Mouse (Mus musculus) G1E (cell line): ENCODE measurements around the gene Primpol. TPM values are rescaled to one million over a fixed set of nuclear protein-coding genes. Genes with fewer than 3 reads are reported as not detected.

Experiments
- ATAC-seq: 2 replicates; pipeline ENCODE4 v1.8.0; 2016; ENCODE audit warnings: mild to moderate bottlenecking; ENCODE audit not compliant: insufficient number of reproducible peaks, poor library complexity, low FRiP score, severe bottlenecking; ENCODE audit errors: extremely low read depth
- DNase-seq: peaks from one replicate; pipeline ENCODE4 v3.0.0; 2012; ENCODE audit warnings: low spot score
- H3K27me3 ChIP-seq: 2 replicates; pipeline ENCODE4 v1.6.1; 2012; ENCODE audit warnings: mild to moderate bottlenecking, low read length, inconsistent platforms; ENCODE audit not compliant: insufficient read depth
- H3K36me3 ChIP-seq: replicated peaks from 2 replicates; pipeline ENCODE3; 2012; ENCODE audit warnings: mild to moderate bottlenecking, inconsistent platforms
- H3K4me1 ChIP-seq: 2 replicates; pipeline ENCODE4 v1.6.1; 2012; ENCODE audit warnings: low read depth, low read length, inconsistent platforms, mixed read lengths; ENCODE audit not compliant: insufficient read depth
- H3K4me3 ChIP-seq: 2 replicates; pipeline ENCODE4 v1.5.1; 2012; ENCODE audit warnings: low read depth, mild to moderate bottlenecking, inconsistent platforms, low read length, moderate library complexity, mixed read lengths
- H3K9me3 ChIP-seq: replicated peaks from 2 replicates; pipeline ENCODE4 v1.6.1; 2012; ENCODE audit warnings: inconsistent platforms
- CTCF ChIP-seq: IDR thresholded peaks from 2 replicates; pipeline ENCODE4 v1.5.1; 2012; ENCODE audit warnings: low read depth, low read length, inconsistent platforms, mixed read lengths
- GATA1 ChIP-seq: IDR thresholded peaks from 2 replicates; pipeline ENCODE4 v1.6.1; 2012; ENCODE audit warnings: borderline replicate concordance, low read length, inconsistent platforms, mixed read lengths
- GATA2 ChIP-seq: IDR thresholded peaks from 2 replicates; pipeline ENCODE4 v1.6.1; 2012; ENCODE audit warnings: low read depth, low read length, inconsistent platforms, borderline replicate concordance
- POLR2AphosphoS5 ChIP-seq: IDR thresholded peaks from 2 replicates; pipeline ENCODE4 v1.6.1; 2012; ENCODE audit warnings: low read depth, low read length, inconsistent platforms; ENCODE audit not compliant: insufficient replicate concordance
- TAL1 ChIP-seq: conservative IDR thresholded peaks from 2 replicates; pipeline ENCODE4 v1.6.1; 2012; ENCODE audit warnings: low read depth, low read length, inconsistent platforms, mixed read lengths
- polyA plus RNA-seq: library from polyadenylated mRNA; stranded (reverse); fragments of >175 nt; gene quantifications from 2 replicates; pipeline ENCODE4 v1.2.3, GENCODE M21; 2012
- total RNA-seq, 2 experiments: library from RNA; stranded (forward) in 1 of 2; stranded (reverse) in 1 of 2; fragments of 200-1000 nt in 1 of 2; fragments of >200 nt in 1 of 2; fragmentation: Nextera tagmentation in 1 of 2; gene quantifications; 2 replicates each; pipeline ENCODE4 v1.2.3; 2014 to 2017

Primpol gene
- total and polyA plus RNA-seq, 3 experiments = 5.3 to 137 (median 39.6) TPM

- H3K36me3 ChIP-seq = no peaks in the 10 kb centered on the region
- TF ChIP-seq TAL1 (no peak), POLR2AphosphoS5 (no peak), CTCF (no peak), GATA2 (no peak), GATA1 (no peak)
- no peak overlapping the region for H3K4me3 ChIP-seq
- no peak for DNase-seq
- peaks cover 86% of the 10 kb centered on the region for H3K4me1 ChIP-seq
- H3K9me3 ChIP-seq = no peaks in the 10 kb centered on the region
- ATAC-seq = no peak
- H3K27me3 ChIP-seq = no peaks in the 10 kb centered on the region
These were observed 71.2 kb downstream of the Primpol start for GRCm38 (mm10) chr8:46545854-46546253.

- H3K36me3 ChIP-seq = peaks cover 7% of the 10 kb centered on the region
- no peak overlapping the region for H3K4me3 ChIP-seq
- H3K27me3 ChIP-seq = no peaks in the 10 kb centered on the region
- H3K9me3 ChIP-seq = no peaks in the 10 kb centered on the region
- no peak for DNase-seq
- ATAC-seq = no peak
- H3K4me1 ChIP-seq = peaks cover 84% of the 10 kb centered on the region
- no peak for TF ChIP-seq CTCF
These were observed 73.3 kb downstream of the Primpol start for GRCm38 (mm10) chr8:46543662-46544061.

GRCm38 (mm10) chr8:46543191-46543590 lies 73.8 kb downstream of the Primpol start:
- ATAC-seq (no peak), DNase-seq (no peak)
- Histone ChIP-seq H3K36me3 (peaks cover 9% of the 10 kb centered on the region), H3K4me1 (peaks cover 79% of the 10 kb centered on the region), H3K9me3 (no peaks in the 10 kb centered on the region), H3K4me3 (no peak overlapping the region), H3K27me3 (no peaks in the 10 kb centered on the region)
- no peak for TF ChIP-seq CTCF
- no peak for TF ChIP-seq TAL1
- TF ChIP-seq POLR2AphosphoS5 = no peak
- no peak for TF ChIP-seq GATA2
- no peak for TF ChIP-seq GATA1

- H3K4me3 ChIP-seq = no peak overlapping the region
- H3K4me1 ChIP-seq = peaks cover 46% of the 10 kb centered on the region
- TF ChIP-seq TAL1 (no peak), GATA2 (no peak), POLR2AphosphoS5 (no peak), GATA1 (no peak), CTCF (no peak)
- peaks cover 3% of the 10 kb centered on the region for H3K9me3 ChIP-seq
- no peaks in the 10 kb centered on the region for H3K27me3 ChIP-seq
- peaks cover 44% of the 10 kb centered on the region for H3K36me3 ChIP-seq
- ATAC-seq = no peak
- DNase-seq = no peak
These were observed 77.3 kb downstream of the Primpol start for GRCm38 (mm10) chr8:46539701-46540100.

- Histone ChIP-seq H3K4me1 (no peaks in the 10 kb centered on the region; the same call in 1 of the 2 replicates), H3K27me3 (no peaks in the 10 kb centered on the region), H3K36me3 (peaks cover 98% of the 10 kb centered on the region), H3K9me3 (peaks cover 3% of the 10 kb centered on the region), H3K4me3 (no peak overlapping the region)
- ATAC-seq (no peak), DNase-seq (no peak)
- no peak for TF ChIP-seq GATA2
These were observed 83.1 kb downstream of the Primpol start for GRCm38 (mm10) chr8:46533926-46534325.

GRCm38 (mm10) chr8:46530541-46530940 lies 86.5 kb downstream of the Primpol start:
- peaks cover 14% of the 10 kb centered on the region for H3K4me1 ChIP-seq
- no peaks in the 10 kb centered on the region for H3K9me3 ChIP-seq
- H3K36me3 ChIP-seq = peaks cover 99% of the 10 kb centered on the region
- ATAC-seq (no peak), DNase-seq (no peak)
- no peaks in the 10 kb centered on the region for H3K27me3 ChIP-seq
- H3K4me3 ChIP-seq = no peak overlapping the region
- TF ChIP-seq POLR2AphosphoS5 (no peak), CTCF (no peak), TAL1 (no peak), GATA1 (no peak), GATA2 (no peak)

- TF ChIP-seq GATA1 (no peak), GATA2 (no peak), POLR2AphosphoS5 (no peak), CTCF (no peak), TAL1 (no peak)
- no peak for ATAC-seq
- Histone ChIP-seq H3K4me3 (no peak overlapping the region), H3K36me3 (peaks cover 99% of the 10 kb centered on the region), H3K9me3 (no peaks in the 10 kb centered on the region), H3K4me1 (peaks cover 14% of the 10 kb centered on the region), H3K27me3 (no peaks in the 10 kb centered on the region)
- DNase-seq = no peak
These were observed 87.5 kb downstream of the Primpol start for GRCm38 (mm10) chr8:46529508-46529907.
